Mouse (Mus musculus): Measurements from ENCODE around the gene Fbxo42.
"Not testable (repeated sequence)": the region's sequence is repeated elsewhere in the genome, so short reads cannot be mapped to it uniquely, and the experiment has no call there.

Gene Fbxo42

GRCm38 (mm10) chr4:141137740-141138139 is 10.0 kb upstream of the Fbxo42 start:
- DNase-seq: not testable (repeated sequence)

- DNase-seq: no peak
Observed at GRCm38 (mm10) chr4:141138425-141139115, 9.1 kb upstream of the Fbxo42 start.

DNA sequence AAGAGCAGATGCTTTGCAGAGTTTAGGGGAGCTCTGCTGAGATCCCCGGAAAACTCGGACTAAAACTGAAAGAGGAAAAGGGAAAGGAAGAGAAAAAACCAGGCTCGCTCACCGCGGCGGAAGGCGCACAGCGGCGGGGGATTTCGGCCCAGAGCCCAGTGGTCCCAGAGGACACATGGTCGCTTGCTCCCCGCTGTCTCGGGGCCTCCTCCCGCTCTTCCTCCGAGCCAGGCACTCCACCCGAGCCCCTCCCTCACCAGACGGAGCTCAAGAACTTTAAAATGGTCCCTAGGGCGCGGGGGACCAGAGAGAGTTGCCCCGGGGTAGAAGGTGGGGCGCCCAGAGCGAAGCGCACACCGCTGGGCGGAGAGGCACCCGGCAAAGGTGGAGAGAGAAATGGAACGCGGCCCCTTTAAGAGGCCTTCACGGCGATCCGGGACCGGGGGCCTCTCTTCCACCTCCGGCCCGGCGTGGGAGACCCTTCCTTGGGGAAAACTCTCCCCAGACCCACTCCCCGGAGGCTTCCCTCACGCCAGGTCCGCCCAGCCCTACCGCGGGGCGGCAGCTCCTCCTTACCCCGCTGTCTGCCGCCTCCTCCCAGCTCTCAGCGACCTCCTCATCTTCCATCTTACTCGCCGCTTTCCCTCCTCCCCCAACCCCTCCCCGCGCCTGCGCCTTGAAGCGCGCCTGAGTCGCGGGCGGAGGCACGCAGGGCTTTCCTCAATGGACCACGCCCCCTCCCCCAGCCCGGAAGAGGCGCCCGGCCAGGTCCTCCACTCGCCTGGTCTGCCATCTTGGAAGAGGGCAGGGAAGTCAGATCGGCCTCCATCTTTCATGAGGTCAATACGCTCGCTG is 8.4 kb upstream of the Fbxo42 start, which contains the start of gene Szrd1:
Gene Szrd1 (minus strand): TSS at position 660 of the 855 bp plus-strand sequence.
- DNase-seq: peak; percentile 100

DNA sequence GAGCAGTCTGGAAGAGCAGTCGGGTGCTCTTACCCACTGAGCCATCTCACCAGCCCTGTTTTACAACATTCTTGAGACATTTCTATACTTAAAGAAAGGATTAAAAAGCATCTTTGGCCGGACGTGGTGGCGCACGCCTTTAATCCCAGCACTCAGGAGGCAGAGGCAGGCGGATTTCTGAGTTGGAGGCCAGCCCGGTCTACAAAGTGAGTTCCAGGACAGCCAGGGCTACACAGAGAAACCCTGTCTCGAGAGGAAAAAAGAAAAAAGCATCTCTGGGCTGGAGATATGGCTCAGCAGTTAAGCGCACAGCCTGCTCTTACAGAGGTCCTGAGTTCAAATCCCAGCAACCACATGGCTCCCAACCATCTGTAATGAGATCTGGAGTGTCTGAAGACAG is 7.4 kb upstream of the Fbxo42 start:
- not testable (repeated sequence) for DNase-seq

- DNase-seq: no peak
Observed at GRCm38 (mm10) chr4:141140967-141141366, 6.7 kb upstream of the Fbxo42 start.

GRCm38 (mm10) chr4:141142285-141142811 is 5.4 kb upstream of the Fbxo42 start:
- DNase-seq: peak; percentile 79

DNA sequence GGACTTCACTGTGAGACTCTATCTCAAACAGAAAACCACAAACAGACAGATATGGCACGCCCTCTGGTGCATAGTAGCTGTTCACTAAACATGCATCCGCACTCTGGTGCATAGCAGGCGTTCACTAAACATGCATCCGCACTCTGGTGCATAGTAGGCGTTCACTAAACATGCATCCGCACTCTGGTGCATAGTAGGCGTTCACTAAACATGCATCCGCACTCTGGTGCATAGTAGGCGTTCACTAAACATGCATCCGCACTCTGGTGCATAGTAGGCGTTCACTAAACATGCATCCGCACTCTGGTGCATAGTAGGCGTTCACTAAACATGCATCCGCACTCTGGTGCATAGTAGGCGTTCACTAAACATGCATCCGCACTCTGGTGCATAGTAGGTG is 2.6 kb upstream of the Fbxo42 start:
- not testable (repeated sequence) for DNase-seq

DNA sequence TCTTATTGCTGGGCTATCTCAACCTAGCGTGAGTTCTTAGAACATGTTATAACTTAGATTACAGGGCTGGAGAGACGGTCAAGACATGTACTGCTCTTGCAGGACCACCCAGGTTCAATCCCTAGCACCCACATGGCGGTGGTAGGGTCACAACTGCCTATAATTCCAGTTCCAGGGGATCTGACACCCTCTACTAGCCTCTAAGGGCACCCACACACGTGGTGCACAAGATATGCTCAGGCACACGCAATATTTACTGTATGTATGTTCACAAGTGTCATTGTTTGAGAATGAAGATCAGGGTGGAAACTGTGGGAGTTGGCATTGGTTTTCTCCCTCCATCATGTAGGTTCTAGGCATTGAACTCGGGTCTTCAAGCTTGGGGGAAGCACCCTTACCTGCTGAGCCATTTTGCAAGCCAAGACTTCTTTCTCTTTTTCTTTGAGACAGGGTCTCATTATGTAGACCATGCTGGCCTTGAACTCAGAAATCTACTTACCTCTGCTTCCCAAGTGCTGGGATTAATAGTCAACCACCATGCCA is 1.2 kb upstream of the Fbxo42 start:
- no peak for DNase-seq

GRCm38 (mm10) chr4:141148009-141148801 is 492 bp downstream of the Fbxo42 start:
- peak; percentile 71 for DNase-seq

DNA sequence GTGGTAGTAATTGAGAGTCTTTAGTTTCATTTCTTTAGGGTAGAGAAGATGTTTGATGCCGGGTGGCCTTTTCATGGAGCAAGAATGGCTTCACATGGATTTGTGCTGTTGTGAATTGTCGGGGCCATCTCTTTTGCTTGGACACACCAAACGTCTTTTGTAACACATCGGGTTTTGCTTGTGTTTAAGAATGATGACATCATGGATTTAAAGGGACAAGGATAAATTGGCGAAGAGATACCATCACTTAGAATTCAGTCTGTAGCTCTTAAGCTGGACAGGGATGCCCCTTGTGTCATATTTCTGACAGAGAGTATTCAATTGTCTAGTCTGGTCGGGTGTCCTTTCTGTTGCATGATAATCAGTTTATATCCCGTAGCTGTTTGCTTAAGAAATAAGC is 1.4 kb downstream of the Fbxo42 start:
- no peak for DNase-seq

DNA sequence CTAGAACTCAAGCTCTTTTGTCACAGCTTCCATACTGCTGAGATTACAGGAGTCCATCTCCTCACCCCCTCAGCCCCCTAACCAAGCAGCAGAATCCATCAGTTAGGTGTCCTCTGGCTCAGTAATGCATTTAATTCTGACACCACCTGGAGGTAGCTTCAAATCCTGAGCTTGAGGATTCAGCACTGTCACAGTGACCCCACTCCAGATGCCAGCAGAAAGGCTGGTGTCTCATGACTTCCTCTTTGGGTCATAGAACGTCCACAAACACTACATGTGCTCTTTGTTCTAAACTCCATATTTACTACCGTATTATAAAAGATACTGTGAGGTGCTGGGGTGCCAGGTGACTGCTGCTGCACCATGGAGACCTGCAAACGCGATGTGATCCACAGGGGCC is 9.8 kb downstream of the Fbxo42 start:
- DNase-seq: no peak

GRCm38 (mm10) chr4:141158609-141159008 is 10.9 kb downstream of the Fbxo42 start:
- no peak for DNase-seq

DNA sequence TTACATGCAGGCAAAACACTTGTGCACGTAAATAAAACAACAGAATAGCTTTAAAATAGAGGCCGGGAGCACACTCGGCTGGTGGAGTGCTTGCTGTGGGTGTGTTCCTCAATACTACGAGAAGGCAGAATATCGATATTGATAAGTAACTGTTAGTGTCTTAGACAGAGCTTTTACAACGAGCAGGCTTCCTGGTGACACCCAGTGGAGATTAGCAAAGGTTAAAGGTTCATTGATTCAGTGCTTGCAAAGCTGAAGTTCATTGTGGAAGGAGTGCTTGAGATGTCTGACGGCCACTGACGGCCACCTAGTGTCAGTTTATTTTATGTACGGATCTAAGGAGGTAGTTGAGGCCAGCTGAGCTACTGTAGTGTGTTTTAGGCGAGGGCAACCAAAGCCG is 11.4 kb downstream of the Fbxo42 start:
- no peak for DNase-seq

- no peak for DNase-seq
Observed at GRCm38 (mm10) chr4:141159666-141160065, 12.0 kb downstream of the Fbxo42 start.

DNA sequence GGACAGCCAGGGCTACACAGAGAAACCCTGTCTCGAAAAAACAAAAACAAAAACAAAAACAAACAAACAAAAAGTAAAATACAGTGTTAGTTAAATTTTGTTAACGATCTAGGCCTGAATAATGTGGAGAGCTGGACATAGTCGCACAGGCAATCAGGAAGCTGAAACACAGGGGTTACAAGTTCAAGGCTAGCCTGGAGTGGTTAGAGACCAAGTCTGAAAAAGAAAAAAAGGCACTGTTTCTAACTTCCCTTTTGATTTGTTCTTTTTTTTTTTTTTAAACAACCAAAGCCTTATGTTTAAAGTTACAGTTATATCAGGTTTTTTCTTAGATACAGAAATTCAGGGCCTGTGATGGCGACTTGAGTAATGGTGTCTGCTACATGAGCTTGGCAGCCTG is 12.5 kb downstream of the Fbxo42 start:
- no peak for DNase-seq

DNA sequence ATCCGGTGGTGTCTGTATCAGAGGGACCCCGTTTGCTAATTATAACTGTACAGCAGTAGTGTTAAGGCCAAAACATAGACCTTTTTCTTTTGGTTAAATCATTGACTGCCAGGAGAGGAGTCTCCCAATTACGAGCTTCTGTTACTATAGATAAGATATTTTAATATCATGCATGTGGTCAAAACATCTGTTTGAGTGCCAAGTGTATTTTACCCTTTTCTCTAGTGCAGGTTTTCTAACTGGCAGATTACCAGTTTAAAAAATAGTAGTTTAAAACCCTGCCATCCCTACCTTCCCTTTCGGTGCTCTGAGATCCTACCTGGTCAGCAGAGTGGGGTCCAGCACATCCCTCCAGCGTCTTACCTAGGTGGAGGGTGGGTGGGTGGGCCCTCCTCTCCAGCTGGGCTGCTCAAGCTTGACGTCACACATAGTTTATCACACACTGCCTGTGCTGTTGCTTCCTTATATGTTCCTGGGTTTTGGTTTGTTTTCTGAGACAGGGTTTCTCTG is 14.0 kb downstream of the Fbxo42 start:
- no peak for DNase-seq

DNA sequence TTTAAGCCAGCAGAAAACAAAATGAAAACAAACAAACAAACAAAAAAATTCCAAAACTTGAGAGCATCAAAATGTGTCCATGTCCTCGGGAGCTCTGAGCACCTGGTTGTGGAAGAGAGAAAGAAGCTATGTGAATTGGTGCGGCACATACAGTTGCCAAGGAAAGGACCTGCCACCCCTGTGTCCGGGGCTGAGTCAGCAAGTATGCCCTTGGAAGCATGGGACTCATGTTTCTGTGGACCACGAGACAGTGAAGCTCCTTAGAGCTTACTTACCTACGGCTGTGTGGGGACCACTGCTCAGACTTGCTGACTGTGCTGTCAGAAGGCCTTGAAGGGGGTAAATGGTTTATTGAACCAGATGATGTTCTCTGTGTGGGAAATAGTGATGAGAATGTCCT is 16.0 kb downstream of the Fbxo42 start:
- DNase-seq: no peak

GRCm38 (mm10) chr4:141165744-141166292 is 18.1 kb downstream of the Fbxo42 start:
- no peak for DNase-seq

- DNase-seq: no peak
Observed at GRCm38 (mm10) chr4:141167156-141167555, 19.4 kb downstream of the Fbxo42 start.

DNA sequence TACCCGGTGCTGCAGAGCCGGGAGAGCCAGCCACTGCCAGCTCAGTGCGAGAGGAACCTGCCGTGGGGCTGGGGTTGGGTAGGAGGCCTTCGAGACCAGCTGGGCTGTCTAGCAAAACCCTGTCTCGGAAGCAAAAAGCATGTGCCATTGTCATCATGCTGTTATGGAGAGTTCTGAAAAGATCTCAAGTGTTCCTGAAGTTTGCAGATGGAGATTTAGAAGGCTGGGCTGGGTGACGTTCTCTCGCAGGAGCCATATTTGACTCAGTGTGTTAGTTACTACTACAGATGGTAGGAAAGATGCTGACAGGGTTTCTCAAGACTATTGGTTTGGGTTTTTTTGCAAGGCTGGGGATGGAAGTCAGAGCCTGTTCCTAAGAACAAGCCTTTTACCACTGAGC is 24.4 kb downstream of the Fbxo42 start:
- no peak for DNase-seq

- no peak for DNase-seq
Observed at GRCm38 (mm10) chr4:141175783-141176182, 28.1 kb downstream of the Fbxo42 start.

GRCm38 (mm10) chr4:141176328-141176838 is 28.7 kb downstream of the Fbxo42 start:
- no peak for DNase-seq

Data from thymus, postnatal 14 days (tissue).